ENCODE assay signal across 8 mouse cellular contexts in the genomic region with DNA sequence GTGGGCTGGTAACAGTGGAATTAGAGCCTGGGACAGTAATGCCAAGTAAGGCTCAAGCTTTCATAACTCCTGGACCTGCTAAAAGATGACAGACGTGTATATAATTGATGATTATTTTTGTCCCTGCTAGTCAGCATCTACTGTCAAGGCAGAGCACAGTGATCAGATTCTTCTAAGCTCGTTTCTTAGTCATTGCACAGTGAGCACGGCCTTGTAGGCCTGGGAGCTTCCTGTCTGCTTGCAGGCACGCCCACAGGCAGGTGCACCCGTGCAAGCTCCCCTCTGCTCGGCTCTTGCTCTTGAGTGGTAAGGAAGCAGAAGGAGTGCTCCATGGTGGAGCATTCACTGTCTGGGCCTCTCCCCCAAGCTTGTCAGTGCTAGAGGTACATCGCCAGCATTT. TPM values are rescaled to one million over a fixed set of nuclear protein-coding genes. Genes with fewer than 3 reads are reported as not detected.
A peak's percentile ranks its signal among the peaks of the same experiment; 100 is the strongest.
DNase-seq lines count a peak whose midpoint lies in the region; ATAC-seq lines count a peak whose summit lies in the region.

No protein-coding gene starts in this region.

- H3K27me3 ChIP-seq in limb, embryonic 11.5 days (ENCODE audit: control insufficient read depth, insufficient read depth, low read length): no peaks in the 10 kb centered on the region

- no peak overlapping the region for H3K9ac ChIP-seq in limb, embryonic 11.5 days (ENCODE audit: low read length)

- H3K4me1 ChIP-seq in brown adipose tissue, adult 24 weeks (ENCODE audit: control insufficient read depth, insufficient read depth, insufficient read length, low read length): peaks cover 12% of the 10 kb centered on the region
- H3K4me1 ChIP-seq in limb, embryonic 11.5 days (ENCODE audit: control insufficient read depth, insufficient read depth, low read length): peaks cover 34% of the 10 kb centered on the region

- no peaks in the 10 kb centered on the region for H3K36me3 ChIP-seq in limb, embryonic 11.5 days (ENCODE audit: control insufficient read depth, insufficient read depth, low read length)

- no peaks in the 10 kb centered on the region for H3K9me3 ChIP-seq in limb, embryonic 11.5 days (ENCODE audit: control insufficient read depth, low read length)

- intact Hi-C loops in gastrocnemius, postnatal 14 days (cut with DNase I; ENCODE audit: low total_unique reads): no loop called here

- peak; percentile 5 for DNase-seq in lung, postnatal 36 days
- DNase-seq in lung, postnatal 10 days: no peak
- DNase-seq in limb, embryonic 11.5 days (ENCODE audit: low spot score): no peak
- peak; percentile 68 to 69 for DNase-seq in thymus, postnatal 10 days (ENCODE audit: low spot score in 2 of 2)
- no peak for DNase-seq in cerebellum, adult 18-20 months
- DNase-seq in urinary bladder, adult 18-20 months (ENCODE audit: low spot score in 2 of 2): no peak
- no peak for DNase-seq in gastrocnemius, postnatal 14 days

- H3K4me3 ChIP-seq in brown adipose tissue, adult 24 weeks (ENCODE audit: insufficient read depth, low read depth, low read length): no peak overlapping the region
- H3K4me3 ChIP-seq in limb, embryonic 11.5 days (ENCODE audit: low read depth, low read length): no peak overlapping the region

- H3K4me2 ChIP-seq in limb, embryonic 11.5 days (ENCODE audit: low read depth, severe bottlenecking): no peak overlapping the region

- H3K27ac ChIP-seq in brown adipose tissue, adult 24 weeks (replicated peaks; ENCODE audit: low read depth, low read length): peak overlapping the region; percentile 43; the same call in 1 of the 2 replicates
- peak overlapping the region; percentile 4 for H3K27ac ChIP-seq in limb, embryonic 11.5 days (replicated peaks; ENCODE audit: low read depth, low read length)

- no peak for ATAC-seq in limb, embryonic 11.5 days (ENCODE audit: insufficient number of reproducible peaks, low FRiP score, low TSS enrichment, low read depth)

- WGBS in limb, embryonic 11.5 days: 79% methylated on average over 7 of the region's 7 CpGs

RNA-seq across cellular contexts. Expression of gene Anapc16, which starts 25.2 kb away (rescaled TPM):
- polyA plus RNA-seq in brown adipose tissue, adult 24 weeks (2012; ENCODE audit: insufficient read depth, insufficient read length, missing spikeins): 59.1 and 60.8 TPM in 2 replicates
- 111 and 112 TPM in 2 replicates for polyA plus RNA-seq in limb, embryonic 11.5 days (2014; fragmentation: Nextera tagmentation; extraction: Ambion mirVana)
- total RNA-seq in gastrocnemius, postnatal 14 days (2021): 10 to 100 TPM; 35.6 to 47.3 TPM

RNA-seq across cellular contexts. Expression of gene Ascc1, which starts 25.6 kb away (rescaled TPM):
- 19.2 and 20.6 TPM in 2 replicates for polyA plus RNA-seq in brown adipose tissue, adult 24 weeks (2012; ENCODE audit: insufficient read depth, insufficient read length, missing spikeins)
- 45.2 and 46.7 TPM in 2 replicates for polyA plus RNA-seq in limb, embryonic 11.5 days (2014; fragmentation: Nextera tagmentation; extraction: Ambion mirVana)
- 10 to 100 TPM; 11.2 to 13.2 TPM for total RNA-seq in gastrocnemius, postnatal 14 days (2021)

Comparison
In these comparisons a context has a peak if more than half of its experiments do, and no peak if none do; other contexts are left out.
1. DNase-seq: peak in lung, postnatal 36 days (single experiment) and thymus, postnatal 10 days (2 of 2); none in lung, postnatal 10 days (single experiment), limb, embryonic 11.5 days (single experiment), cerebellum, adult 18-20 months (0 of 2), urinary bladder, adult 18-20 months (0 of 2) and gastrocnemius, postnatal 14 days (single experiment).